Mouse (Mus musculus) hindbrain, postnatal 0 days (tissue): ENCODE results near the gene Stx4a. TPM values are rescaled to one million over a fixed set of nuclear protein-coding genes. Genes with fewer than 3 reads are reported as not detected.
"Not testable (repeated sequence)": the region's sequence is repeated elsewhere in the genome, so short reads cannot be mapped to it uniquely, and the experiment has no call there.

ENCODE experiments used
- ATAC-seq: fragments of 200-750 bp; cut with Nextera tagmentation; 2 replicates; pipeline ENCODE4 v1.8.0; 2017; ENCODE audit warnings: mild to moderate bottlenecking, moderate TSS enrichment, moderate library complexity
- DNase-seq: peaks from one replicate; pipeline ENCODE4 v3.0.0-alpha.2; 2015; ENCODE audit warnings: low spot score
- H3K27ac ChIP-seq: fragments of 300-500 bp; sonication (generic); 2 replicates; pipeline ENCODE4 v1.5.1; 2014; ENCODE audit warnings: mild to moderate bottlenecking
- H3K27me3 ChIP-seq: fragments of 300-500 bp; sonication (generic); 2 replicates; pipeline ENCODE4 v1.6.1; 2014; ENCODE audit warnings: low read length, mixed read lengths; ENCODE audit not compliant: insufficient read depth
- H3K36me3 ChIP-seq: fragments of 300-500 bp; sonication (generic); 2 replicates; pipeline ENCODE4 v1.6.1; 2014; ENCODE audit warnings: low read length, mixed read lengths; ENCODE audit not compliant: insufficient read depth
- H3K4me1 ChIP-seq: fragments of 300-500 bp; sonication (generic); 2 replicates; pipeline ENCODE4 v1.6.1; 2014; ENCODE audit warnings: antibody characterized with exemption, low read length, mixed read lengths; ENCODE audit not compliant: insufficient read depth
- H3K4me2 ChIP-seq: fragments of 300-500 bp; sonication (generic); 2 replicates; pipeline ENCODE4 v1.6.1; 2014; ENCODE audit warnings: low read depth, mild to moderate bottlenecking, low read length, moderate library complexity, mixed read lengths
- H3K4me3 ChIP-seq: fragments of 300-500 bp; sonication (generic); 2 replicates; pipeline ENCODE4 v1.5.1; 2014; ENCODE audit warnings: low read length
- H3K9ac ChIP-seq: fragments of 300-500 bp; sonication (generic); replicated peaks from 2 replicates; pipeline ENCODE4 v1.6.1; 2014; ENCODE audit warnings: mild to moderate bottlenecking, low read length, moderate library complexity, mixed read lengths
- H3K9me3 ChIP-seq: fragments of 300-500 bp; sonication (generic); 2 replicates; pipeline ENCODE4 v1.6.1; 2016; ENCODE audit warnings: low read length, mixed read lengths
- CTCF ChIP-seq: IDR thresholded peaks from 2 replicates; pipeline ENCODE4 v1.5.1; 2016; ENCODE audit warnings: antibody characterized with exemption, control low read depth, low read depth
- WGBS: fragments of 180-500 bp; shearing (Covaris S2); extraction: QIAGEN DNeasy Blood & Tissue Kit; methylation state at CpG from one replicate; pipeline ENCODE4 v1.1.7; 2014; 5-methylcytosine and 5-hydroxymethylcytosine counted together
- polyA plus RNA-seq: library from polyadenylated mRNA; unstranded; fragments of >200 nt; fragmentation: Nextera tagmentation; extraction: Ambion mirVana; gene quantifications from 2 replicates; pipeline ENCODE4 v1.2.1, GENCODE M21; 2015
- total RNA-seq: library from RNA; depleted of rRNA; stranded (reverse); fragments of >200 nt; gene quantifications from 2 replicates; pipeline ENCODE4 v1.2.3, GENCODE M21; 2014; rRNA removed

Gene Stx4a
- total RNA-seq (4.0 and 9.6 TPM in 2 replicates), polyA plus RNA-seq (28.4 and 31.8 TPM in 2 replicates)

GRCm38 (mm10) chr7:127824176-127824871, at the start of gene Stx4a, which contains the start of gene Stx1b:
TSS of gene Stx4a (plus strand) at chr7:127824294.
TSS of gene Stx1b (minus strand) at chr7:127824549.
- peak within 1 kb of the TSS; percentile 83 for H3K4me3 ChIP-seq
- H3K27ac ChIP-seq, result peak within 1 kb of the TSS; percentile 93
- H3K9me3 ChIP-seq, result no peaks in the 10 kb centered on the region
- peak; percentile 88 for ATAC-seq
- no peaks in the 10 kb centered on the region for H3K27me3 ChIP-seq
- DNase-seq, result peak; percentile 87
- TF ChIP-seq CTCF, result no peak
- peak within 1 kb of the TSS; percentile 82 for H3K9ac ChIP-seq
- peak within 1 kb of the TSS; percentile 68 for H3K4me2 ChIP-seq
- H3K36me3 ChIP-seq, result no peaks in the 10 kb centered on the region
- 0 out of 2 replicates have a peak, but pooled peaks cover 11% of the 10 kb centered on the region for H3K4me1 ChIP-seq
- 2% methylated on average over 35 of the region's 38 CpGs for WGBS

- Histone ChIP-seq H3K9ac (peak overlapping the region; percentile 84; the same call in 1 of the 2 replicates), H3K36me3 (peaks cover 14% of the 10 kb centered on the region), H3K27ac (peak overlapping the region; percentile 88), H3K4me2 (peak overlapping the region; percentile 76), H3K4me3 (peak overlapping the region; percentile 68)
- WGBS, result 71% methylated on average over 7 of the region's 7 CpGs
- not testable (repeated sequence) for ATAC-seq, H3K9me3 ChIP-seq, H3K4me1 ChIP-seq, H3K27me3 ChIP-seq, DNase-seq
These were observed 48.3 kb upstream of the Stx4a start for GRCm38 (mm10) chr7:127775837-127776236.

GRCm38 (mm10) chr7:127776426-127776825, 47.7 kb upstream of the Stx4a start, which contains the start of gene Setd1a:
TSS of gene Setd1a (plus strand) at chr7:127776670.
- Histone ChIP-seq H3K4me1 (0 out of 2 replicates have a peak, but pooled peaks cover 3% of the 10 kb centered on the region), H3K9me3 (no peaks in the 10 kb centered on the region), H3K36me3 (peaks cover 19% of the 10 kb centered on the region), H3K27ac (peak within 1 kb of the TSS; percentile 88), H3K4me2 (peak within 1 kb of the TSS; percentile 76), H3K27me3 (no peaks in the 10 kb centered on the region), H3K4me3 (peak within 1 kb of the TSS; percentile 68), H3K9ac (peak within 1 kb of the TSS; percentile 84)
- DNase-seq (peak; percentile 93), ATAC-seq (peak; percentile 73)
- TF ChIP-seq CTCF, result no peak
- WGBS, result under 1% methylated on average over 23 of the region's 23 CpGs

GRCm38 (mm10) chr7:127776878-127777473, 47.1 kb upstream of the Stx4a start:
- TF ChIP-seq CTCF, result no peak
- 1% methylated on average over 49 of the region's 70 CpGs for WGBS
- DNase-seq, result peak; percentile 98

DNA sequence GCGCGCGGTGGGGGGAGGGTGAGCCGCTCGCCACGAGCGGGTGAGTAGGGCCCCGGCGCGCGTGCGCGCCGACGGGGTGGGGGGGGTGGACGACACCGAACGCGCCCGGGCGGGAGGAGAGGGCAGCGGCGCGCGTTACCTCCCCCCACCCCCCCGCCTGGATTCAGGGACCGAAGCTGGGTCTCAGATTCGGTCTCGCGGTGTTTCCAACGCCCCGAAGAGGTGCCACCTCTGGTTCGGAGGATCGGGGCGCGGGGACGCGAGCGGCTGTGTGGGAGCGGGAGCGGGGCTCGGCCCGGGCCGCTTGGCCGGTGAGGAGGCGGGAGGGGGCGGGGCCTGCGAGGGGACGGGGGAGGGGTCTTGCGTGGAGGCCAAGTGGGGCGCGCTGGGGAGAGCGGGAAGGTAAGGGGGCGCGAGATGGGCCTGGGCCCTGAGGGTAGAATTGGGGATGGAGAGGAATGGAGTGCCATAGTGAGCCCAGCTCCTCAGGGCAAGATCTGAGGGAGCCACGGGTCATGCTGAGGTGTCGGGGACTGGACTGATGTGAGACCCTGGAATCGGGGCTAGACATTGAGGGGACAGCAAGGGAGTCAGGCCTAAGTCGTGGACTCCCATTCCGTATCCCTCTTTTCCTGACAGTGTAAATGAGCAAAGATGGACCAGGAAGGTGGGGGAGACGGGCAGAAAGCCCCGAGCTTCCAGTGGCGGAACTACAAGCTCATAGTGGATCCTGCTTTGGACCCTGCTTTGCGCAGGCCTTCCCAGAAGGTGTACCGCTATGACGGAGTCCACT, 46.4 kb upstream of the Stx4a start:
- H3K9ac ChIP-seq, result peak overlapping the region; percentile 84
- 0 out of 2 replicates have a peak, but pooled peaks cover 3% of the 10 kb centered on the region for H3K4me1 ChIP-seq
- H3K27me3 ChIP-seq, result no peaks in the 10 kb centered on the region
- TF ChIP-seq CTCF, result 0 out of 2 replicates have a peak, but pooled peaks have one; percentile 9
- no peaks in the 10 kb centered on the region for H3K9me3 ChIP-seq
- peak; percentile 61 for ATAC-seq
- peak overlapping the region; percentile 76 for H3K4me2 ChIP-seq
- H3K4me3 ChIP-seq, result peak overlapping the region; percentile 68
- H3K36me3 ChIP-seq, result peaks cover 31% of the 10 kb centered on the region
- WGBS, result 2% methylated on average over 52 of the region's 66 CpGs
- DNase-seq, result peak; percentile 15
- H3K27ac ChIP-seq, result peak overlapping the region; percentile 88

More at GRCm38 (mm10) chr7:127776878-127777473, 47.1 kb upstream of the Stx4a start:
- Histone ChIP-seq H3K27ac (peak overlapping the region; percentile 88), H3K36me3 (peaks cover 24% of the 10 kb centered on the region), H3K4me3 (peak overlapping the region; percentile 68), H3K4me1 (0 out of 2 replicates have a peak, but pooled peaks cover 3% of the 10 kb centered on the region), H3K9me3 (no peaks in the 10 kb centered on the region), H3K27me3 (no peaks in the 10 kb centered on the region), H3K9ac (peak overlapping the region; percentile 84), H3K4me2 (peak overlapping the region; percentile 76)
- ATAC-seq, result peak; percentile 93

GRCm38 (mm10) chr7:127778350-127778749, 45.7 kb upstream of the Stx4a start:
- Histone ChIP-seq H3K9ac (peak overlapping the region; percentile 84), H3K36me3 (peaks cover 33% of the 10 kb centered on the region), H3K4me3 (peak overlapping the region; percentile 68), H3K27me3 (no peaks in the 10 kb centered on the region), H3K4me1 (0 out of 2 replicates have a peak, but pooled peaks cover 3% of the 10 kb centered on the region), H3K27ac (no peak overlapping the region), H3K9me3 (no peaks in the 10 kb centered on the region), H3K4me2 (peak overlapping the region; percentile 76)
- 66% methylated on average over 4 of the region's 4 CpGs for WGBS
- no peak for TF ChIP-seq CTCF
- ATAC-seq (no peak), DNase-seq (no peak)
